Comparison of ENCODE assay signal across 21 mouse cellular contexts in the genomic region with DNA sequence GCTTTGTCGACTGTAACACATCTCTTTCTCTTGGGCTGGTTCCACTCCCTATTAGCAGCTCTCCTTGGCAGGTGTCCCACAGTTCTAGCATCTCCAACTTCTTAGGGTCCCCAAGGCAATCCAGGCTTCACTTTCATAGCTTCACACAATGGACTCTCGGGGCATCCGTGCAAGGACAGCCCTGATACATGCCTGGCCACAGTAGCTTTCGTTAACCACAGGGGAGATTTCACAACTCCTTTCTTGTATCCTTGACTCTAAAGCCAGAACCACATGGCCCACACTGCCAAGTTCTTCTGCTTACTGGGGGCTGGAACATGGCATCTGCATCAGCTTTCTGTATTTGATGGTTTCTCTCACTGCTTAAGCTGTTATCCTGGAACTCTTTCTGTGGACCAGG.
DNase-seq lines count a peak whose midpoint lies in the region; ATAC-seq lines count a peak whose summit lies in the region.
"Had no signal": no experiment of that assay in that cellular context is flagged by ENCODE, and none has a peak within 500 bp of the region (broad histone marks: within the 10 kb centered on the region; RNA-seq: fewer than 3 reads in every experiment).

No protein-coding gene starts in this region.

- peak; percentile 16 for DNase-seq in ovary, adult 18-20 months (ENCODE audit: low spot score)
- no peak for DNase-seq in ovary, postnatal 10 days (ENCODE audit: low spot score)
- peak; percentile 36 for DNase-seq in adrenal gland, postnatal 10 days
- no peak for DNase-seq in urinary bladder, postnatal 4 days (ENCODE audit: low spot score in 2 of 2)
- no peak for DNase-seq in heart, adult 8-10 months (ENCODE audit: low spot score)
- no peak for DNase-seq in thymus, postnatal 25 days
- no peak for DNase-seq in left cerebral cortex, adult 8-10 months (ENCODE audit: low spot score in 2 of 2)
- DNase-seq: cerebellum, adult 2 months; cerebellum, postnatal 25 days; gastrocnemius, postnatal 36 days; kidney, adult 9 months; kidney, postnatal 14 days; layer of hippocampus, postnatal 36 days; lung, adult 18-20 months; lung, postnatal 14 days; retina, postnatal 1 day; right cerebral cortex, postnatal 25 days had no signal

- ATAC-seq in common myeloid progenitor, adult 5-6 weeks (replicated peaks; ENCODE audit: low read depth, poor library complexity, severe bottlenecking) = peak; percentile 89
- ATAC-seq: forebrain, embryonic 16.5 days; liver, embryonic 12.5 days; midbrain, embryonic 13.5 days had no signal

Comparison
In these comparisons a context has a peak if more than half of its experiments do, and no peak if none do; other contexts are left out.
1. DNase-seq: peak in ovary, adult 18-20 months (single experiment) and adrenal gland, postnatal 10 days (single experiment); none in ovary, postnatal 10 days (single experiment), urinary bladder, postnatal 4 days (0 of 2), heart, adult 8-10 months (single experiment), thymus, postnatal 25 days (single experiment) and left cerebral cortex, adult 8-10 months (0 of 2).